Mouse (Mus musculus) limb, embryonic 14.5 days (tissue): ENCODE measurements around the gene Atp5d. TPM values are rescaled to one million over a fixed set of nuclear protein-coding genes. Genes with fewer than 3 reads are reported as not detected.

ENCODE experiments used
- ATAC-seq: fragments of 200-750 bp; cut with Nextera tagmentation; 2 replicates; pipeline ENCODE4 v1.8.0; 2017; ENCODE audit warnings: low read depth, moderate number of reproducible peaks, moderate TSS enrichment; ENCODE audit not compliant: low FRiP score
- DNase-seq: peaks from one replicate; pipeline ENCODE4 v3.0.0-alpha.2; 2015; ENCODE audit warnings: low spot score
- H3K27ac ChIP-seq: fragments of 300-500 bp; sonication (generic); replicated peaks from 2 replicates; pipeline ENCODE4 v1.5.1; 2014; ENCODE audit warnings: low read depth, mild to moderate bottlenecking, low read length, moderate library complexity, mixed read lengths
- H3K27me3 ChIP-seq: fragments of 300-500 bp; sonication (generic); 2 replicates; pipeline ENCODE4 v1.6.1; 2014; ENCODE audit warnings: low read length, mixed read lengths; ENCODE audit not compliant: control insufficient read depth, insufficient read depth
- H3K36me3 ChIP-seq: fragments of 300-500 bp; sonication (generic); 2 replicates; pipeline ENCODE4 v1.6.1; 2014; ENCODE audit warnings: mild to moderate bottlenecking, low read length, moderate library complexity, mixed read lengths; ENCODE audit not compliant: control insufficient read depth, insufficient read depth
- H3K4me1 ChIP-seq: fragments of 300-500 bp; sonication (generic); 2 replicates; pipeline ENCODE4 v1.6.1; 2014; ENCODE audit warnings: antibody characterized with exemption, low read length, mixed read lengths; ENCODE audit not compliant: control insufficient read depth, insufficient read depth
- H3K4me2 ChIP-seq: fragments of 300-500 bp; sonication (generic); replicated peaks from 2 replicates; pipeline ENCODE4 v1.6.1; 2014; ENCODE audit warnings: low read depth, mild to moderate bottlenecking, low read length, moderate library complexity; ENCODE audit not compliant: severe bottlenecking
- H3K4me3 ChIP-seq: fragments of 300-500 bp; sonication (generic); replicated peaks from 2 replicates; pipeline ENCODE4 v1.5.1; 2014; ENCODE audit warnings: low read length
- H3K9ac ChIP-seq: fragments of 300-500 bp; sonication (generic); 2 replicates; pipeline ENCODE4 v1.6.1; 2014; ENCODE audit warnings: mild to moderate bottlenecking, low read depth, low read length, moderate library complexity; ENCODE audit not compliant: severe bottlenecking
- H3K9me3 ChIP-seq: fragments of 300-500 bp; sonication (generic); 2 replicates; pipeline ENCODE4 v1.6.1; 2016; ENCODE audit warnings: low read length; ENCODE audit not compliant: control insufficient read depth
- POLR2A ChIP-seq: fragments of 200-500 bp; IDR thresholded peaks from 2 replicates; pipeline ENCODE4 v1.8.0; 2012; ENCODE audit warnings: inconsistent platforms, mild to moderate bottlenecking, moderate library complexity, borderline replicate concordance; ENCODE audit not compliant: insufficient read depth, insufficient read length; ENCODE audit errors: extremely low read depth
- whole genome bisulfite sequencing: fragments of 180-500 bp; shearing (Covaris S2); extraction: QIAGEN DNeasy Blood & Tissue Kit; methylation state at CpG from one replicate; pipeline ENCODE4 v1.1.7; 2014; 5-methylcytosine and 5-hydroxymethylcytosine counted together
- polyA plus RNA-seq, 2 experiments: library from polyadenylated mRNA; depleted of rRNA in 1 of 2; stranded (reverse) in 1 of 2; unstranded in 1 of 2; fragments of >200 nt; fragmentation: Nextera tagmentation in 1 of 2; extraction: Ambion mirVana in 1 of 2; gene quantifications; 2 replicates each; pipeline versions ENCODE4 v1.2.1 to v1.2.3; 2012 to 2014

The Atp5d gene
- polyA plus RNA-seq, 2 experiments = 449 to 477 TPM

DNA sequence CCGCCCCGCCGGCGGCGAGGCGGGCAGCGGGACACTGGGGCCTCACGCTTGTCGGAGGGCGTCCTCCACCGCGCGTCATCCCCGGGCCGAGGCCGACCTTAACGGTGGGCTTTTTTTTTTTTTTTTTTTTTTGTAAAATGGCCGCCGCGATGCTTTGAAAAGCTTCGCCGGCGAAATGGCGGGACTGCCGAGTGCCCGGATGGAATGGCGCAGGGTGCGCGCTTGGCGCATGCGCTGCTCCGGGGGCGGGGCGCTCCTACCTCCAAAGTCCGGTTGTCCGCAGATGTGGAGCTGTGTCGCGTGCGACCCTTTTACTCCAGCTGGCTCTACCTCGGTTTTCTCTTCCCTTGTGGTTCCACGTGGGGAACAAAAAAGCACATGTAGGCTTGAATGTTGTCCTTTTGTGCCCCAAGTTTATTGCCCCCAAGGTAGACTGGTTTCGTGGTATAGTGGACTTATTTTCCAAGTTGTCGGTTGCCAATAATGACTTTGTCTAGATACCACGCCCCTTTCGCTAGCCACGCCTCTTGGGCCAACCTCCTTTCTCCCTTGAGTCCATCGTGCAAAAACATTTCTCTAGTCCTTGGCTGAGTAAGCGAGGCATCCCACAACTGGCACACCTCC, 29.7 kb downstream of the Atp5d start:
- Histone ChIP-seq H3K9ac (peak overlapping the region; percentile 99), H3K9me3 (no peaks in the 10 kb centered on the region), H3K27ac (peak overlapping the region; percentile 99), H3K4me1 (peaks cover 42% of the 10 kb centered on the region), H3K4me3 (peak overlapping the region; percentile 95), H3K27me3 (no peaks in the 10 kb centered on the region), H3K4me2 (peak overlapping the region; percentile 63), H3K36me3 (peaks cover 28% of the 10 kb centered on the region)
- 1% methylated on average over 40 of the region's 48 CpGs for WGBS
- ATAC-seq = peak; percentile 60
- TF ChIP-seq POLR2A = no peak
- peak; percentile 93 for DNase-seq

DNA sequence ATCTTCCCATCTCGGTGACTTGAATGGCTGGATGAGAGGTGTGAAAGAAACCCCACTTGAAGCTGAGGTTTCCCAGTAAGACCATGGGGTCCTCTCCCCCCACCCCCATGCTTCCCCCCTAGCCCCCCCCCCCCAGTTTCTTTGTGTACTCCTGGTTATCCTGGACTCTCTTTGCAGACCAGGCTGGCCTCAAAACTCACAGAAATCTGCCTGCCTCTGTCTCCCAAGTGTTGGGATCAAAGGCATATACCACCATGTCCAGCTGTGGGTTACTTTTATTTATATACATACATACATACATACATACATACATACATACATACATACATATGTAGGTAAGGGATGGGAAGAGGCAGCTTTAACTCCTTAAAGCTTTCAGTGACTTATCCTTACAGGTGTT, 30.6 kb downstream of the Atp5d start:
- Histone ChIP-seq H3K4me1 (peaks cover 37% of the 10 kb centered on the region), H3K36me3 (peaks cover 28% of the 10 kb centered on the region), H3K9ac (peak overlapping the region; percentile 99), H3K4me3 (peak overlapping the region; percentile 95), H3K9me3 (no peaks in the 10 kb centered on the region), H3K4me2 (peak overlapping the region; percentile 63), H3K27me3 (no peaks in the 10 kb centered on the region), H3K27ac (no peak overlapping the region)
- no peak for TF ChIP-seq POLR2A
- 71% methylated on average over 1 of the region's 1 CpGs for WGBS
- ATAC-seq (no peak), DNase-seq (no peak)

DNA sequence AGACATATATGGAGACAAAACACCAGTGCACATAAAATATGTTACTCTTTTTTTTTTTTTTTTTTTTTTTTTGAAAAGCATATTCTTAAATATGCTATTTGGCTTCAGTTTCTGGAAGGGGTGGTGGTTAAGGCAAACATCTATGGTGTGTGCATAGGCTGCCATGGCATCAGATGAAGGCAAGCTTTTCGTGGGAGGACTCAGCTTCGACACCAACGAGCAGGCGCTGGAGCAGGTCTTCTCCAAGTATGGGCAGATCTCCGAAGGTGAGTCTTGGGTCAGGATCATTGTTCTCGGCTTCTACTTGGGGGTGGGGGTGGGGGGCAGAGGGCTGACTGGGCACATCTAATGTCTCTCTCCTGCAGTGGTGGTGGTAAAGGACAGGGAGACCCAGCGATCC, 31.2 kb downstream of the Atp5d start:
- Histone ChIP-seq H3K4me1 (peaks cover 32% of the 10 kb centered on the region), H3K4me2 (no peak overlapping the region), H3K27ac (no peak overlapping the region), H3K27me3 (no peaks in the 10 kb centered on the region), H3K9me3 (no peaks in the 10 kb centered on the region), H3K4me3 (no peak overlapping the region), H3K9ac (no peak overlapping the region), H3K36me3 (peaks cover 28% of the 10 kb centered on the region)
- WGBS = 89% methylated on average over 7 of the region's 7 CpGs
- DNase-seq (no peak), ATAC-seq (no peak)
- no peak for TF ChIP-seq POLR2A

DNA sequence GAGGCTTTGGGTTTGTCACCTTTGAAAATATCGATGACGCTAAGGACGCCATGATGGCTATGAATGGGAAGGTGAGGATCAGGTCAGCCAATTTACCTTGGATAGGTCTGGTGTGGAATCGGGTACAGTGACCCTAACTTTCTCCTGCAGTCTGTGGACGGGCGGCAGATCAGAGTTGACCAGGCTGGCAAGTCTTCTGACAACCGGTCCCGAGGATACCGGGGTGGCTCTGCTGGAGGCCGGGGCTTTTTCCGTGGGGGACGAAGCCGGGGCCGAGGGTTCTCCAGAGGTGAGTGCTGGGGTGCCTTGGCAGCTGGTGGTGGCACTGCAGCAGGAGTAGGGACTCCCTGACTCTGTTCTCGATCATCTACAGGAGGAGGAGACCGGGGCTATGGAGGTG, 31.6 kb downstream of the Atp5d start:
- H3K36me3 ChIP-seq = peaks cover 28% of the 10 kb centered on the region
- H3K4me3 ChIP-seq = no peak overlapping the region
- DNase-seq = no peak
- no peak overlapping the region for H3K4me2 ChIP-seq
- no peak overlapping the region for H3K9ac ChIP-seq
- no peak overlapping the region for H3K27ac ChIP-seq
- no peaks in the 10 kb centered on the region for H3K9me3 ChIP-seq
- no peaks in the 10 kb centered on the region for H3K27me3 ChIP-seq
- WGBS = 93% methylated on average over 16 of the region's 16 CpGs
- no peak for ATAC-seq
- no peak for TF ChIP-seq POLR2A
- peaks cover 29% of the 10 kb centered on the region for H3K4me1 ChIP-seq

DNA sequence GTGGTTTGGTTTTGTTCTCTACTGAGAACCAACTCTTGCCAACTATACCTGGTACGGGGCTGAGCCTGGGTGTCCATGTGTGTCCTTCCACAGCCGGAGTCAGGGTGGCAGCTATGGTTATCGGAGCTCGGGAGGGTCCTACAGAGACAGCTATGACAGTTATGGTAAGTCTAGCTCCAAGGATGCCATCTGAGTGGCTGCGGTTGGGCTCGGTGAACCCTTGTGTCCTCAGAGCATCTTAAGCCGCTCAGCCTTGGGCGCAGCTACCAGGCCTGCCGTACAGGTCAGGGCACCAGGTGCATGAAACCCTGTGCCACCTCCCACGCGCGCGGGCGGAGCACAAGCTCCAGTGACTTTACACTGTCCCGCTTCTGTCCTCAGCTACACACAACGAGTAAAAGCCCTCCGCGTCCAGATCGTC, 32.2 kb downstream of the Atp5d start:
- Histone ChIP-seq H3K27me3 (no peaks in the 10 kb centered on the region), H3K4me1 (peaks cover 24% of the 10 kb centered on the region), H3K9ac (no peak overlapping the region), H3K4me3 (no peak overlapping the region), H3K4me2 (no peak overlapping the region), H3K9me3 (no peaks in the 10 kb centered on the region), H3K36me3 (peaks cover 28% of the 10 kb centered on the region), H3K27ac (no peak overlapping the region)
- DNase-seq (no peak), ATAC-seq (no peak)
- 95% methylated on average over 19 of the region's 19 CpGs for WGBS
- TF ChIP-seq POLR2A = no peak
